Mouse (Mus musculus) forebrain, embryonic 13.5 days (tissue): ENCODE measurements around the gene Teddm1a. TPM values are rescaled to one million over a fixed set of nuclear protein-coding genes. Genes with fewer than 3 reads are reported as not detected.

Experiments used
- ATAC-seq: fragments of 200-750 bp; cut with Nextera tagmentation; 2 replicates; pipeline ENCODE4 v1.8.0; 2017
- H3K27ac ChIP-seq: fragments of 300-500 bp; sonication (generic); 2 replicates; pipeline ENCODE4 v1.5.1; 2015; ENCODE audit warnings: inconsistent platforms, mild to moderate bottlenecking, moderate library complexity
- H3K27me3 ChIP-seq: fragments of 300-500 bp; sonication (generic); 2 replicates; pipeline ENCODE4 v1.6.1; 2015; ENCODE audit warnings: mild to moderate bottlenecking, inconsistent platforms
- H3K36me3 ChIP-seq: fragments of 300-500 bp; sonication (generic); 2 replicates; pipeline ENCODE4 v1.6.1; 2015; ENCODE audit warnings: mild to moderate bottlenecking, inconsistent platforms; ENCODE audit not compliant: poor library complexity, severe bottlenecking
- H3K4me1 ChIP-seq: fragments of 300-500 bp; sonication (generic); 2 replicates; pipeline ENCODE4 v1.6.1; 2015; ENCODE audit warnings: inconsistent platforms
- H3K4me2 ChIP-seq: fragments of 300-500 bp; sonication (generic); 2 replicates; pipeline ENCODE4 v1.6.1; 2015; ENCODE audit warnings: inconsistent platforms, mild to moderate bottlenecking, moderate library complexity
- H3K4me3 ChIP-seq: fragments of 300-500 bp; sonication (generic); 2 replicates; pipeline ENCODE4 v1.5.1; 2015; ENCODE audit warnings: mild to moderate bottlenecking, inconsistent platforms
- H3K9ac ChIP-seq: fragments of 300-500 bp; sonication (generic); 2 replicates; pipeline ENCODE4 v1.6.1; 2015; ENCODE audit warnings: mild to moderate bottlenecking, inconsistent platforms
- H3K9me3 ChIP-seq: fragments of 300-500 bp; sonication (generic); replicated peaks from 2 replicates; pipeline ENCODE4 v1.6.1; 2016; ENCODE audit warnings: inconsistent platforms
- WGBS: fragments of 180-500 bp; shearing (Covaris S2); methylation state at CpG from one replicate; pipeline ENCODE4 v1.1.7; 2015; 5-methylcytosine and 5-hydroxymethylcytosine counted together
- microRNA-seq: library from miRNA; unstranded; fragments of <30 nt; microRNA quantifications from one replicate; pipeline ENCODE4, GENCODE M21; 2016
- polyA plus RNA-seq: library from polyadenylated mRNA; unstranded; fragments of >200 nt; fragmentation: Nextera tagmentation; extraction: Ambion mirVana; gene quantifications from 2 replicates; pipeline ENCODE4 v1.2.1, GENCODE M21; 2015

Gene Teddm1a
- polyA plus RNA-seq, 1 experiment from 2014 or later = not detected

DNA sequence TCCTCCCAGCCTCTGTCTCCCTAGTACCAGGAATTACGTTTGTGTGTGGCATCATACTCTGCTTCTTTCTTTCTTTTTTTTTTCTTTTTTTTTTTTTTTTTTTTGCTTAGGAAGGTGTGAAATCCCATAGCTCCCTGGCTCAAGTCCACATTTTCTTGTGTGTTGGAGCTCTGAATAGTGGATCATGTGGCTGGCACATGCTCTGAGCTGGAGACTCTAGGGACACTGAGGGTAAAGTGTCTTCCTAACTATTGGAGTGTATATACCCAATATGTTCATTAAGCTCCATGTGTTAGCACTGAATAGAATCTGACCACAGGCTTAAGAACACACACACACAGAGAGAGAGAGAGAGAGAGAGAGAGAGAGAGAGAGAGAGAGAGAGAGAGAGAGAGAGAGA lies 42.2 kb downstream of the Teddm1a start:
- Histone ChIP-seq H3K27me3 (no peaks in the 10 kb centered on the region), H3K4me3 (no peak overlapping the region), H3K27ac (no peak overlapping the region), H3K9me3 (no peaks in the 10 kb centered on the region), H3K36me3 (no peaks in the 10 kb centered on the region), H3K4me1 (peaks cover 4% of the 10 kb centered on the region; the same call in 1 of the 2 replicates), H3K4me2 (no peak overlapping the region), H3K9ac (no peak overlapping the region)
- 57% methylated on average over 1 of the region's 1 CpGs for WGBS
- ATAC-seq = no peak

DNA sequence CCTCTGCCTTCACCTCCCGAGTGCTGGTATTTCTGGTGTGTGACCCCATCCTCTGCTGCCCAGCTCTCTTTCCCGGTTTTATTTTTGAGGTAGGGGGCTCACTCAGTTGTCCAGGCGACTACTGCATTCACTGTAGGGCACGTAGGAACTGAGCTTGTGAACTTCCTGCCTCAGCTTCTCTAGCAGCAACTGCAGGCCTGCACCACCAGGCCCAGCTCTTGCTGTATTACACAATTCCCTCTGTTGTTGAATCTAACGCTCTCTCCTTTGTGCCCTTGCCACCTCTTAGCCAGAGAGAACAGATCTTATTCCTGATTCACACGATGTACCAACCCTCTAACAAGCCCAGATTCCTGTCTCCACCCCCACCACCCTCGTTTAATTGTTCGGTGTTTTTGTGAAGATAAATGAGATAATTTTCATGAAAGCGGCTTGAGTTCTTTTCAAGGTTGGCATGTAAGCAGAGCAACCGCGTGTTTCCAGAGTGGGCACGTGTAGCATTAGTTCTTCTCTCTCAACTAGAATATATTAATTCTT lies 44.4 kb downstream of the Teddm1a start:
- H3K27me3 ChIP-seq = no peaks in the 10 kb centered on the region
- WGBS = 53% methylated on average over 12 of the region's 12 CpGs
- H3K36me3 ChIP-seq = no peaks in the 10 kb centered on the region
- no peak overlapping the region for H3K27ac ChIP-seq
- no peak overlapping the region for H3K4me3 ChIP-seq
- H3K4me2 ChIP-seq = no peak overlapping the region
- peaks cover 4% of the 10 kb centered on the region; the same call in 1 of the 2 replicates for H3K4me1 ChIP-seq
- no peaks in the 10 kb centered on the region for H3K9me3 ChIP-seq
- no peak for ATAC-seq
- H3K9ac ChIP-seq = no peak overlapping the region

DNA sequence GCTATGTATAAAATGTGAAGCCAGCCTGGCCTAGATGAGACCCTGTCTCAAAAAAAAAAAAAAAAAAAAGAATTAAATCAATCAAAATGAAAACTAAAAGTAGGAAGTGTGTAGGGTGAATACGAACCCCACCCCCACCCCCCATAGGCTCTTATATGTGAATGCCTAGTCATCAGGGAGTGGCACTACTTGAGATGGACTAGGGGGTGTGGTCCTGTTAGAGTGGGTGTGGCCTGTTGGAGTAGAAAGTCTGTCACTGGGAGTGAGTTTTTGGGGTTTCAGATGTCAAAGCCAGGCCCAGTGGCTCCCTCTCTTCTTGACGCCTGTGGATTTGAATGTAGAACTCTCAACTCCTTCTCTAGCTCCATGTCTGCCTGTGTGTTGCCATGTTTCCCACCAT lies 45.5 kb downstream of the Teddm1a start:
- Histone ChIP-seq H3K4me1 (peaks cover 4% of the 10 kb centered on the region; the same call in 1 of the 2 replicates), H3K9ac (no peak overlapping the region), H3K9me3 (no peaks in the 10 kb centered on the region), H3K4me2 (no peak overlapping the region), H3K27ac (no peak overlapping the region), H3K4me3 (no peak overlapping the region), H3K27me3 (no peaks in the 10 kb centered on the region), H3K36me3 (no peaks in the 10 kb centered on the region)
- ATAC-seq = no peak
- 97% methylated on average over 2 of the region's 2 CpGs for WGBS

DNA sequence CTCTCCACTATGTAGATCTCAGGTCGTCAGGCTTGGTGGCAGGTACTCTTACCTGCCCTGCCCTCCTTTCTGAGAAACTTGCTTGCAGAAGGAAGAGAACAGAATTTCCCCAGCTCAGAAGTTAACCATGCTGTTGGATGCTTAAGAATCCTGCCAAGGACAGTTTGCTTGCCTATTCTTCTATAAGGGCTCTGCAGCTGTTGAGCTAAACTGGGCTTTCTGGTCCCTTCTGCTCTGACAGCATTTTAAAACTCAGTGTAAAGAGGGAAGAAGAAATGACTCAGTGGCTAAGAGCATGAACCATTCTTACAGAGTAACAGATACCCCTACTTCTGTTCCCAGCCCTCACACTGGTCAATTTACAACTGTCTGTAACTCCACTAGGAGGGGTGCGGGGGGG lies 49.4 kb downstream of the Teddm1a start:
- 84% methylated on average over 2 of the region's 2 CpGs for WGBS
- Histone ChIP-seq H3K4me3 (no peak overlapping the region), H3K4me1 (peaks cover 2% of the 10 kb centered on the region; the same call in 1 of the 2 replicates), H3K36me3 (no peaks in the 10 kb centered on the region), H3K4me2 (no peak overlapping the region), H3K9me3 (no peaks in the 10 kb centered on the region), H3K9ac (no peak overlapping the region), H3K27ac (no peak overlapping the region), H3K27me3 (no peaks in the 10 kb centered on the region)
- ATAC-seq = no peak

Small RNA genes within 50 kb of the gene (microRNA-seq; reads per million reads assigned to microRNA genes)
- 24.9 reads per million, percentile 34 among the genes with 10 or more reads in this experiment for gene Mir8114

Other genes starting within 250 kb of the Teddm1a start
- gene Rgs8, start 238.7 kb upstream of the Teddm1a start, polyA plus RNA-seq = 14.6 and 17.7 TPM in 2 replicates
- 38.5 and 43.7 TPM in 2 replicates for gene Rgs16, start 151.4 kb upstream of the Teddm1a start, polyA plus RNA-seq
- gene Rnasel, start 142.3 kb upstream of the Teddm1a start, polyA plus RNA-seq = 38.1 and 41.9 TPM in 2 replicates
- gene Rgsl1, start 47.6 kb upstream of the Teddm1a start, polyA plus RNA-seq = 0.05 and 0.19 TPM in 2 replicates
- 0.97 and 1.3 TPM in 2 replicates for gene Teddm1b, start 17.4 kb upstream of the Teddm1a start, polyA plus RNA-seq
- 106 and 121 TPM in 2 replicates for gene Glul, start 8.2 kb downstream of the Teddm1a start, polyA plus RNA-seq
- gene Teddm2, start 8.5 kb downstream of the Teddm1a start, polyA plus RNA-seq = 1.0 and 1.3 TPM in 2 replicates